Mouse (Mus musculus) testis, adult 2 months (tissue): ENCODE measurements at regions not wholly inside any gene's neighbourhood (a gene's known extent, or its start where the extent isn't known, plus 50 kb on each side); places are given as distances from the start of the nearest gene placed in this dataset.

Experiments
- CTCF ChIP-seq: fragments of 200-500 bp; IDR thresholded peaks from 2 replicates; pipeline ENCODE4 v1.5.1; 2012; ENCODE audit warnings: low read depth, mild to moderate bottlenecking, inconsistent platforms, low read length, moderate library complexity; ENCODE audit not compliant: control insufficient read depth, insufficient read depth, insufficient replicate concordance
- POLR2A ChIP-seq: fragments of 200-500 bp; IDR thresholded peaks from 2 replicates; pipeline ENCODE4 v1.6.1; 2012; ENCODE audit warnings: low read depth, mild to moderate bottlenecking, inconsistent platforms, low read length, moderate library complexity; ENCODE audit not compliant: control insufficient read depth

DNA sequence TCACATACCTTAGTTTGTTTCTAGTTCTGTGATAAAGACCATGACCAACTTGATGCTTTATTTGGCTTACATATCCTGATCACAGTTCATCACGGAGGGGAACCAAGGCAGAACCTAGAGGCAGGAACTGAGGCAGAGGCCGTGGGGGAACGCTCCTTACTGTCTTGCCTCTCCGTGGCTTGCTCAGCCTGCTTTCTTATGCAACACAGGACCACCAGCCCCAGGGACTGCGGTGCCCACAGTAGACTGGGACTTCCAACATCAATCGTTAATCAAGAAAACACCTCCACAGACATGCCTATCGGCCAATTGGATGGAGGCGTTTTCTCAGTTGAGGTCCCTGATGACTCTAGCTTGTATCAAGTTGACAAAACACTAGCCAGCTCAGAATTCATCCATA lies 87.8 kb upstream of the Slc35f3 start:
- no peak for TF ChIP-seq CTCF
- no peak for TF ChIP-seq POLR2A
